Mouse (Mus musculus) heart, postnatal 0 days (tissue): ENCODE data around the gene Eif5a2.

Experiments used
- CTCF ChIP-seq: IDR thresholded peaks from 2 replicates; pipeline ENCODE4 v1.5.1; 2016; ENCODE audit warnings: antibody characterized with exemption, control low read depth, low read depth
- EP300 ChIP-seq: IDR thresholded peaks from 2 replicates; pipeline ENCODE4 v1.6.1; 2016; ENCODE audit warnings: antibody characterized with exemption, low read depth

DNA sequence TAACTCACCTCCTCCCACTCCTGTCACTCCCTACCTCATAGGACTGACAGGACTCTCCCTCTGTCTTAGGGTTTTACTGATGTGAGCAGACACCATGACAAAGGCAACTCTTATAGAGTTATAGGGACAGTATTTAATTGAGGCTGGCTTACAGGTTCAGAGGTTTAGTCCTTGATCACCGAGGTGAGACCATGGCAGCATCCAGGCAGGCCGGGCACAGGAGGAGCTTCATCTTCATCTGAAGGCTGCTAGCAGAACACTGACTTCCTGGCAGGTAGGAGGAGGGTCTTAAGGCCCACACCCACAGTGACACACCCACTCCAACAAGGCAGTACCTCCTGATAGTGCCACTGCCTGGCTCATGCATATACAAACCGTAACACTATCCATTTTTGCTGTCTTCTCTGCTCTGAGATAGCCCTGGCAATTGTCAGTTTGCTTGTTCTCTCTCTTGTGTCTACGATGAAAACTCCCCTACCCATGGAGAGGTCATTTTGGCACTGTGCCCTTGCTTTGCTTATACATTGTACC is 35.0 kb downstream of the Eif5a2 start:
- TF ChIP-seq CTCF (no peak), EP300 (no peak)
